In the genomic region with DNA sequence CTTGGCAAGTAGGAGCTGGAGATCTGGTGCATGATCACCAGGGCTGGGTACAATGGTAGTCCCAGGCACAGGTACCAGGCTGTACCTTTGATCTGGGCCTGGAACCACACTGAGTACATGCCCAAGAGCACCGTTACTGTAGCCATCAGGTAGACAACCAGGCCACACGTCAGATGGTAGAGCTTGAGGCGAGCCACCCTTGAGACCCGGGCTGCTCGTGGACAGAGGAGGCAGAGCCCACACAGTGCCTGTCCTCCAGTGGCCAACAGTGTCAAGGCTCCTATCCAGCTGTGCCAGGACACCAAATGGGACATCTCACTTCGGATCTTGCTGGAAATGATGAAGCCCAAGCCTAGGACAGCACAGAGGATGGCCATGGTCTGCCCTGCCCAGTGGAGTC, we compare ENCODE assay signal across 13 mouse cellular contexts. TPM values are rescaled to one million over a fixed set of nuclear protein-coding genes. Genes with fewer than 3 reads are reported as not detected.
DNase-seq lines count a peak whose midpoint lies in the region; ATAC-seq and TF ChIP-seq lines count a peak whose summit lies in the region.
"Had no signal": no experiment of that assay in that cellular context is flagged by ENCODE, and none has a peak within 500 bp of the region (broad histone marks: within the 10 kb centered on the region; RNA-seq: fewer than 3 reads in every experiment).

No protein-coding gene starts in this region.

- no peaks in the 10 kb centered on the region for H3K9me3 ChIP-seq in heart, embryonic 14.5 days (ENCODE audit: control insufficient read depth, low read length)
- H3K9me3 ChIP-seq in midbrain, embryonic 10.5 days (replicated peaks): no peaks in the 10 kb centered on the region
- H3K9me3 ChIP-seq in midbrain, embryonic 14.5 days (ENCODE audit: control insufficient read depth, low read length): no peaks in the 10 kb centered on the region

- peak; percentile 17 for DNase-seq in cerebellum, adult 8-10 months
- DNase-seq in heart, adult 9 months (ENCODE audit: low spot score in 2 of 2): no peak
- DNase-seq in midbrain, embryonic 10.5 days (ENCODE audit: low spot score): no peak
- no peak for DNase-seq in midbrain, embryonic 14.5 days
- no peak for DNase-seq in urinary bladder, adult 18-20 months (ENCODE audit: low spot score in 2 of 2)
- DNase-seq: gastrocnemius, postnatal 14 days; thymus, postnatal 14 days had no signal

- no peaks in the 10 kb centered on the region for H3K79me2 ChIP-seq in myocyte (ENCODE audit: control insufficient read depth, insufficient read depth)

- H3ac ChIP-seq in myocyte (ENCODE audit: control insufficient read depth, insufficient read length): no peak overlapping the region

- WGBS in heart, embryonic 14.5 days: 93% methylated on average over 6 of the region's 6 CpGs
- WGBS in midbrain, embryonic 10.5 days: 96% methylated on average over 6 of the region's 6 CpGs
- WGBS in midbrain, embryonic 14.5 days: 92% methylated on average over 6 of the region's 6 CpGs

- no peak overlapping the region for H3K27ac ChIP-seq in heart, embryonic 14.5 days (replicated peaks in 1 of 2; ENCODE audit: control insufficient read depth in 1 of 2, insufficient read depth in 1 of 2, low read depth in 2 of 2, low read length in 2 of 2)
- H3K27ac ChIP-seq in midbrain, embryonic 10.5 days (replicated peaks): 0 out of 2 replicates have a peak overlapping the region, but pooled peaks have one; percentile 13
- no peak overlapping the region for H3K27ac ChIP-seq in midbrain, embryonic 14.5 days (replicated peaks; ENCODE audit: low read depth, low read length)
- H3K27ac ChIP-seq: hindbrain, embryonic 14.5 days had no signal

- peaks cover 36% of the 10 kb centered on the region for H3K36me3 ChIP-seq in heart, embryonic 14.5 days (ENCODE audit: control insufficient read depth, insufficient read depth, low read length)
- peaks cover 40% of the 10 kb centered on the region for H3K36me3 ChIP-seq in midbrain, embryonic 10.5 days
- H3K36me3 ChIP-seq in midbrain, embryonic 14.5 days (ENCODE audit: control insufficient read depth, insufficient read depth, low read length): peaks cover 38% of the 10 kb centered on the region
- H3K36me3 ChIP-seq in myocyte (ENCODE audit: control insufficient read depth, insufficient read depth): no peaks in the 10 kb centered on the region

- H3K9ac ChIP-seq in heart, embryonic 14.5 days (ENCODE audit: low read length): 0 out of 2 replicates have a peak overlapping the region, but pooled peaks have one; percentile 76
- H3K9ac ChIP-seq in midbrain, embryonic 14.5 days (replicated peaks; ENCODE audit: low read length): no peak overlapping the region
- H3K9ac ChIP-seq: hindbrain, embryonic 14.5 days had no signal

- ATAC-seq in cerebellum, adult (ENCODE audit: insufficient number of reproducible peaks, low FRiP score, low TSS enrichment): no peak
- no peak for ATAC-seq in heart, embryonic 14.5 days (ENCODE audit: insufficient number of reproducible peaks, insufficient read depth, low FRiP score, low read depth)
- no peak for ATAC-seq in midbrain, embryonic 14.5 days (ENCODE audit: low FRiP score, low TSS enrichment)

- no peak overlapping the region for H3K4me3 ChIP-seq in heart, embryonic 14.5 days (ENCODE audit: control insufficient read depth in 1 of 2, insufficient read depth in 1 of 2, low read depth in 1 of 2, low read length in 2 of 2)
- no peak overlapping the region for H3K4me3 ChIP-seq in midbrain, embryonic 10.5 days
- no peak overlapping the region for H3K4me3 ChIP-seq in midbrain, embryonic 14.5 days (replicated peaks; ENCODE audit: low read depth, low read length)
- H3K4me3 ChIP-seq in myocyte: no peak overlapping the region

- H3K4me1 ChIP-seq in heart, embryonic 14.5 days (ENCODE audit: control insufficient read depth in 2 of 2, insufficient read depth in 2 of 2, low read length in 2 of 2): peaks cover 18 to 35% of the 10 kb centered on the region in 2 experiments
- H3K4me1 ChIP-seq in midbrain, embryonic 10.5 days: peaks cover 64% of the 10 kb centered on the region
- H3K4me1 ChIP-seq in midbrain, embryonic 14.5 days (ENCODE audit: control insufficient read depth, insufficient read depth, low read length): peaks cover 22% of the 10 kb centered on the region

- H3K27me3 ChIP-seq in heart, embryonic 14.5 days (ENCODE audit: control insufficient read depth, insufficient read depth, low read length): no peaks in the 10 kb centered on the region
- H3K27me3 ChIP-seq in midbrain, embryonic 10.5 days (ENCODE audit: low read depth, poor library complexity, severe bottlenecking): no peaks in the 10 kb centered on the region
- H3K27me3 ChIP-seq in midbrain, embryonic 14.5 days (ENCODE audit: control insufficient read depth, insufficient read depth, low read length): no peaks in the 10 kb centered on the region
- no peaks in the 10 kb centered on the region for H3K27me3 ChIP-seq in myocyte (ENCODE audit: control insufficient read depth, insufficient read depth, insufficient read length)

- TF ChIP-seq POLR2A in myocyte (IDR thresholded peaks at IDR 0.05; ENCODE audit: insufficient read length, low read depth): no peak

- H3K4me2 ChIP-seq in heart, embryonic 14.5 days (ENCODE audit: low read length): no peak overlapping the region
- no peak overlapping the region for H3K4me2 ChIP-seq in midbrain, embryonic 14.5 days (ENCODE audit: low read length)
- peak overlapping the region; percentile 89 for H3K4me2 ChIP-seq in myocyte (ENCODE audit: low read depth)

TF ChIP-seq in myocyte, 11 proteins besides CTCF, POLR2A, EP300 and RAD21:
- no peak for TF ChIP-seq MAX (IDR thresholded peaks at IDR 0.05; ENCODE audit: low read depth)
- TF ChIP-seq TCF12 (IDR thresholded peaks at IDR 0.05; ENCODE audit: insufficient read depth, poor library complexity, severe bottlenecking): no peak
- TF ChIP-seq MYOG (IDR thresholded peaks at IDR 0.05; ENCODE audit: control insufficient read depth in 1 of 3, insufficient read depth in 1 of 3, insufficient read length in 2 of 3, low read depth in 2 of 3): no peak
- TF ChIP-seq REST (IDR thresholded peaks at IDR 0.05; ENCODE audit: insufficient read depth, insufficient read length): no peak
- no peak for TF ChIP-seq SRF (IDR thresholded peaks at IDR 0.05; ENCODE audit: control insufficient read depth, insufficient read length, low read depth)
- TF ChIP-seq MYOD1 (IDR thresholded peaks at IDR 0.05; ENCODE audit: control insufficient read depth in 1 of 3, insufficient read length in 2 of 3, low read depth in 2 of 3): no peak
- TF ChIP-seq POLR2AphosphoS2 (IDR thresholded peaks at IDR 0.05; ENCODE audit: insufficient read length, low read depth): no peak
- no peak for TF ChIP-seq E2F4 (IDR thresholded peaks at IDR 0.05; ENCODE audit: insufficient read depth)
- TF ChIP-seq CEBPB (IDR thresholded peaks at IDR 0.05; ENCODE audit: insufficient read depth, poor library complexity, severe bottlenecking): no peak
- no peak for TF ChIP-seq USF1 (IDR thresholded peaks at IDR 0.05; ENCODE audit: low read depth)
- no peak for TF ChIP-seq TCF3 (IDR thresholded peaks at IDR 0.05; ENCODE audit: insufficient read length, low read depth)

RNA-seq across cellular contexts. Expression of gene Cyb561d1, which starts 1.8 kb away (rescaled TPM):
- 1.8 and 2.2 TPM in 2 replicates for polyA plus RNA-seq in heart, embryonic 14.5 days (2014; fragmentation: Nextera tagmentation; extraction: Ambion mirVana)
- polyA plus RNA-seq in midbrain, embryonic 10.5 days (2016; fragmentation: Nextera tagmentation; extraction: Ambion mirVana): 4.9 and 5.0 TPM in 2 replicates
- polyA plus RNA-seq in midbrain, embryonic 14.5 days (2014; fragmentation: Nextera tagmentation; extraction: Ambion mirVana): 2.7 and 4.3 TPM in 2 replicates
- polyA plus RNA-seq in myocyte (2012; fragmentation: generic; extraction: Trizol): 3.2 TPM

RNA-seq across cellular contexts. Expression of gene Atxn7l2, which starts 11.5 kb away (rescaled TPM):
- polyA plus RNA-seq in heart, embryonic 14.5 days (2014; fragmentation: Nextera tagmentation; extraction: Ambion mirVana): 6.3 and 7.1 TPM in 2 replicates
- polyA plus RNA-seq in midbrain, embryonic 10.5 days (2016; fragmentation: Nextera tagmentation; extraction: Ambion mirVana): 18.1 and 23.5 TPM in 2 replicates
- polyA plus RNA-seq in midbrain, embryonic 14.5 days (2014; fragmentation: Nextera tagmentation; extraction: Ambion mirVana): 26.5 and 27.9 TPM in 2 replicates
- polyA plus RNA-seq in myocyte (2012; fragmentation: generic; extraction: Trizol): 2.7 TPM

RNA-seq across cellular contexts. Expression of gene Amigo1, which starts 13.1 kb away (rescaled TPM):
- 2.6 and 2.9 TPM in 2 replicates for polyA plus RNA-seq in heart, embryonic 14.5 days (2014; fragmentation: Nextera tagmentation; extraction: Ambion mirVana)
- 4.1 and 4.5 TPM in 2 replicates for polyA plus RNA-seq in midbrain, embryonic 10.5 days (2016; fragmentation: Nextera tagmentation; extraction: Ambion mirVana)
- 10.2 and 10.3 TPM in 2 replicates for polyA plus RNA-seq in midbrain, embryonic 14.5 days (2014; fragmentation: Nextera tagmentation; extraction: Ambion mirVana)
- 3.3 TPM for polyA plus RNA-seq in myocyte (2012; fragmentation: generic; extraction: Trizol)

RNA-seq across cellular contexts. Expression of gene Sypl2, which starts 27.2 kb away (rescaled TPM):
- polyA plus RNA-seq in heart, embryonic 14.5 days (2014; fragmentation: Nextera tagmentation; extraction: Ambion mirVana): 3.1 and 3.8 TPM in 2 replicates
- polyA plus RNA-seq in midbrain, embryonic 10.5 days (2016; fragmentation: Nextera tagmentation; extraction: Ambion mirVana): 0.42 and 0.88 TPM in 2 replicates
- 0.42 and 0.43 TPM in 2 replicates for polyA plus RNA-seq in midbrain, embryonic 14.5 days (2014; fragmentation: Nextera tagmentation; extraction: Ambion mirVana)
- polyA plus RNA-seq in myocyte (2012; fragmentation: generic; extraction: Trizol): 0.28 TPM

RNA-seq across cellular contexts. Expression of gene Gpr61, which starts 44.5 kb away (rescaled TPM):
- polyA plus RNA-seq in heart, embryonic 14.5 days (2014; fragmentation: Nextera tagmentation; extraction: Ambion mirVana): 0.24 TPM in 1 of 2 replicates, not detected in the other
- polyA plus RNA-seq in midbrain, embryonic 10.5 days (2016; fragmentation: Nextera tagmentation; extraction: Ambion mirVana): 0.33 and 0.41 TPM in 2 replicates
- 1.4 and 2.6 TPM in 2 replicates for polyA plus RNA-seq in midbrain, embryonic 14.5 days (2014; fragmentation: Nextera tagmentation; extraction: Ambion mirVana)
- polyA plus RNA-seq in myocyte (2012; fragmentation: generic; extraction: Trizol): 0.06 TPM
- polyA plus RNA-seq: kidney, postnatal 0 days; liver, adult 2 months had no signal
